Mouse (Mus musculus) olfactory bulb, adult 2 months (tissue): ENCODE results near the gene Acad11. TPM values are rescaled to one million over a fixed set of nuclear protein-coding genes. Genes with fewer than 3 reads are reported as not detected.
A peak's percentile ranks its signal among the peaks of the same experiment; 100 is the strongest.

Experiments
- H3K27ac ChIP-seq: fragments of 200-500 bp; 2 replicates; pipeline ENCODE4 v1.5.1; 2012; ENCODE audit warnings: low read depth, low read length; ENCODE audit not compliant: insufficient read depth
- H3K4me1 ChIP-seq: fragments of 200-500 bp; 2 replicates; pipeline ENCODE4 v1.6.1; 2012; ENCODE audit warnings: low read length; ENCODE audit not compliant: control insufficient read depth, insufficient read depth
- H3K4me3 ChIP-seq: fragments of 200-500 bp; 2 replicates; pipeline ENCODE4 v1.5.1; 2012; ENCODE audit warnings: mild to moderate bottlenecking, low read depth, low read length, moderate library complexity; ENCODE audit not compliant: insufficient read depth
- CTCF ChIP-seq: fragments of 200-500 bp; IDR thresholded peaks from 2 replicates; pipeline ENCODE4 v1.5.1; 2012; ENCODE audit warnings: low read depth, mild to moderate bottlenecking, low read length, moderate library complexity; ENCODE audit not compliant: insufficient read depth
- POLR2A ChIP-seq: fragments of 200-500 bp; IDR thresholded peaks from 2 replicates; pipeline ENCODE4 v1.6.1; 2012; ENCODE audit warnings: mild to moderate bottlenecking, low read depth, low read length, moderate library complexity; ENCODE audit not compliant: insufficient read depth
- WGBS: fragments of 180-500 bp; shearing (Covaris S2); methylation state at CpG from one replicate; pipeline ENCODE4 v1.1.7; 2018; 5-methylcytosine and 5-hydroxymethylcytosine counted together
- polyA plus RNA-seq: library from polyadenylated mRNA; stranded (reverse); fragments of >200 nt; gene quantifications from 2 replicates; pipeline ENCODE4 v1.2.4, GENCODE M21; 2012; ENCODE audit warnings: low replicate concordance; ENCODE audit not compliant: missing spikeins, insufficient read depth, insufficient read length

Acad11 gene
- not detected in 2 replicates for polyA plus RNA-seq

- TF ChIP-seq POLR2A (0 out of 2 replicates have a peak, but pooled peaks have one; percentile 27), CTCF (no peak)
- H3K4me3 ChIP-seq: peak within 1 kb of the TSS; percentile 83
- H3K27ac ChIP-seq: peak within 1 kb of the TSS; percentile 68
- H3K4me1 ChIP-seq: peaks cover 2% of the 10 kb centered on the region
- under 1% methylated on average over 30 of the region's 30 CpGs for WGBS
These were observed at the start of gene Acad11 for GRCm38 (mm10) chr9:104063244-104063961. Gene Acad11, plus strand, starts transcription at chr9:104063377.

GRCm38 (mm10) chr9:104014526-104014925, 48.7 kb upstream of the Acad11 start:
- WGBS: 43% methylated on average over 1 of the region's 1 CpGs
- Histone ChIP-seq H3K27ac (no peak overlapping the region), H3K4me3 (no peak overlapping the region), H3K4me1 (no peaks in the 10 kb centered on the region)
- TF ChIP-seq POLR2A: no peak
- TF ChIP-seq CTCF: no peak

- Histone ChIP-seq H3K4me1 (no peaks in the 10 kb centered on the region), H3K4me3 (no peak overlapping the region), H3K27ac (no peak overlapping the region)
- TF ChIP-seq POLR2A: no peak
- no peak for TF ChIP-seq CTCF
- 92% methylated on average over 10 of the region's 10 CpGs for WGBS
These were observed 42.2 kb upstream of the Acad11 start for GRCm38 (mm10) chr9:104021026-104021425.

GRCm38 (mm10) chr9:104027186-104027585, 36.0 kb upstream of the Acad11 start:
- Histone ChIP-seq H3K4me3 (no peak overlapping the region), H3K27ac (no peak overlapping the region), H3K4me1 (no peaks in the 10 kb centered on the region)
- TF ChIP-seq CTCF: no peak
- no peak for TF ChIP-seq POLR2A
- WGBS: 99% methylated on average over 8 of the region's 8 CpGs

- Histone ChIP-seq H3K4me1 (no peaks in the 10 kb centered on the region), H3K27ac (no peak overlapping the region), H3K4me3 (no peak overlapping the region)
- WGBS: 85% methylated on average over 11 of the region's 11 CpGs
- TF ChIP-seq CTCF (no peak), POLR2A (no peak)
These were observed 33.3 kb upstream of the Acad11 start for GRCm38 (mm10) chr9:104029861-104030260.

- TF ChIP-seq CTCF (no peak), POLR2A (no peak)
- 87% methylated on average over 8 of the region's 8 CpGs for WGBS
- H3K4me3 ChIP-seq: no peak overlapping the region
- H3K4me1 ChIP-seq: no peaks in the 10 kb centered on the region
- no peak overlapping the region for H3K27ac ChIP-seq
These were observed 28.9 kb upstream of the Acad11 start for GRCm38 (mm10) chr9:104034231-104034630.

- no peak overlapping the region for H3K27ac ChIP-seq
- WGBS: 84% methylated on average over 6 of the region's 6 CpGs
- TF ChIP-seq CTCF (no peak), POLR2A (no peak)
- no peak overlapping the region for H3K4me3 ChIP-seq
- H3K4me1 ChIP-seq: no peaks in the 10 kb centered on the region
These were observed 28.5 kb upstream of the Acad11 start for GRCm38 (mm10) chr9:104034718-104035117.

- H3K4me1 ChIP-seq: no peaks in the 10 kb centered on the region
- no peak overlapping the region for H3K4me3 ChIP-seq
- WGBS: 56% methylated on average over 24 of the region's 24 CpGs
- H3K27ac ChIP-seq: no peak overlapping the region
- TF ChIP-seq CTCF: peak; percentile 49; the same call in 1 of the 2 replicates
- TF ChIP-seq POLR2A: no peak
These were observed 27.7 kb upstream of the Acad11 start for GRCm38 (mm10) chr9:104035261-104036015.

- TF ChIP-seq CTCF: no peak
- no peak overlapping the region for H3K27ac ChIP-seq
- 92% methylated on average over 13 of the region's 13 CpGs for WGBS
- no peaks in the 10 kb centered on the region for H3K4me1 ChIP-seq
- H3K4me3 ChIP-seq: no peak overlapping the region
These were observed 24.9 kb upstream of the Acad11 start for GRCm38 (mm10) chr9:104038266-104038665.
